Mouse (Mus musculus): Measurements from ENCODE around the gene Col19a1. TPM values are rescaled to one million over a fixed set of nuclear protein-coding genes. Genes with fewer than 3 reads are reported as not detected.

The Col19a1 gene
- total RNA-seq, 2 experiments from 2014 or later = 0.06 to 0.10 TPM

DNA sequence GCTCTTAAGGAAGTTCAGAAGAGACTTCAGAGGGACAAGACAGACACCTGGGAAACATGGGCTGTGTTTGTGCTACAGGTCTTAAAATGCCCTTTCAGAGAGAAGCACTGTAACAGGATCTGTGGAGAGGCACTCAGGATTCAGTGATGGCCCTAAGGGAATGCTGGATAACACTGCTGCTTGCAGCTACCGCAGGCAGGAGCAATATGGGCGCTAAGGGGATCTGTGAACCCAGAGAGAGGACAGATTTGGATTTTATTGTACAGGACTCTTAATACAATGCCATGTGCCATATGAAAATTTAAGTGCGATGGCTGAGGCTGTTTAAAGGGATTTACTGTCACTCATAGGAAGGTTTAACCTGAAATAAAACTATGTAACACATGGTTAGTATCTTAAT is 270.8 kb downstream of the Col19a1 start:
- DNase-seq (ENCODE audit: low spot score in 2 of 2) = no peak

DNA sequence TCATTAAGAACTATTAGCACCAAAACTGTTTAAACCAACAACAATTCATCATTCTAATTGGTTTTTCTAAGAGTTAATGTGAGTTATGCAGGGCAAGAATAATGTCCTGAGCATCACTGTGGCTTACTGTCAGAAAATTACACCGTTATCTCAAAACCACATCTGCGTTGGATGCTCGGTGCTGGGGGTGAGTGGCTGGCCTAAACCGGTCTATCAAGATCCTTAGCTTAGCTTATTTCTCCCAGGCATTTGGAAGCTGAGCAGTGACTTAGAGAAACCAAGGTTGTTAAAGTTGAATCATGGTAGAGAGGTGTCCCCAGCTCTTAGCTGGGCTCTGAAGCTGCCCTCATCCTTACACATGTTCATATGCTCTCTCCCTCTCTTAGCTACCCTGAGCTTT is 276.4 kb downstream of the Col19a1 start:
- no peak for DNase-seq (ENCODE audit: low spot score in 2 of 2)

DNA sequence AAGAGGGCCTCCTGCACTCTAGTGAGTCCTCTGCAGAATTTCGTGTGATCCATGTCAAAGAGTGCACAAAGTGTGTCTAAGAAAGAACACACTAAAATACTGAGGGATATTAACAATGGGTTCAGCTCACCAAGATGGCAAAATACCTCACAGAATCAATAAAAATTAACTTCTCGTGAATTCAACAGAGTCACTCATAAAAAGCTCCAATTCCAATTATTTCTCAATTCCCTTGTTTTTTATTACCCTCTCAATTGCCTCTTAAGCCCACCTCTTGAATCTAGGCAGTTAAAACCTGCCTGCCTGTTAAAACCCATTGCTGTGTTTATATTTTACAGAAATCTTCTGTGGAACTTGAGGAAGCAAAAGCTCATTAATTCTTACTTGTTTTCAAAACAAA is 277.1 kb downstream of the Col19a1 start:
- DNase-seq (ENCODE audit: low spot score in 2 of 2) = no peak

DNA sequence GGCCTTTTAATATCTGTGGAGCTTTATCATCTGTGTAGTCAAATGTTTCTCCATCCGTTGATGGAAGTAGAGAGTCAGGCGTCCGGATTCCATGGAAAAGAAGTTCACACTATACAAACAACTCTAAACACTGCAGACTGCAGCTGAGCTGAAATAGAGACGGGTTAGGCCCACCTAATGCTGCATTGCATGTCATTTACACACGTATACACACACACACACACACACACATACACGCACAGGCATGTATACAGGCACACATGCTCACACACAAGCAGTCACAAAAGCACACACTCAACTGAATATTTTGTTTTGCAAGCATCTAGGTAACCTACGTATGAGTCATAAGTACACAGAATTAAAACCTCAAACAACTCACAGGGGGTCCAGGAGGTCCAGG is 284.2 kb downstream of the Col19a1 start:
- no peak for DNase-seq (ENCODE audit: low spot score in 2 of 2)

DNA sequence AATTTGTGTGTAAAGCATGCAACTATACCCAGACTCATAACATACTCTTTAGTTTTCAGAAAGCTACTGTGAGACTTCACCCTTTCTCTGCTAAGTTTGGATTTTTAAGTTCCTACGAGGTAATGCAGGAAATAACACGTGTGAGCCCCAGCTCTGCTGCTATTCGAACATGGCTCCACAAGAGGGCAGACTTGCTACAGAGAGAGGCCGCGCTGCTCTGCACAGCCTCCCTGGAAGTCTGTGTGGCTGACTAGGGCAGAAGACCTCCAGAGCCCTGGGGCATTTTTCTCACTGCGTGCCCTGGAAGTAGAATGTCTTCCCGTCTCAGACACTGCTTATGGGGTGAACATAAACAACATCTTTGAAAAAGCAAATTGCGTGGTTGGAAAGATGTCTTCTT is 284.6 kb downstream of the Col19a1 start:
- peak; percentile 18 to 29 for DNase-seq (ENCODE audit: low spot score in 2 of 2)

DNA sequence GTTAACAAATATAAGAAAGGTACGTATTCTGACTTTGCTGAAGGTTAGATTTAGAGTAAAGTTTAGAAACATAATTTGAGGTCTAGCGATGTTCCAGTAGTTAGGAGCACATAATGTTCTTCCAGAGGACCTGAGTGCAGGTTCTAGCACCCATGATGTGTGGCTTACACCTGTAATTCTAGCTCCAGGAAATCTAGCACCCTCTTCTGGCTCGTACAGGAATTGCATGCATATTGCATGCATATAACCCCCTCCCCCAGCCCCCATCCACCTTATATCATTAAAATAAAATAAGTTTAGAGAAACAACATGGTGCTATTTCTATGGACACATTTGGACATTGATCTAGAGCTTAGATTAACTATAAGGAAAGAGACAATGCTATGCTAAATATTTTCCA is 286.6 kb downstream of the Col19a1 start:
- no peak for DNase-seq (ENCODE audit: low spot score in 2 of 2)

DNA sequence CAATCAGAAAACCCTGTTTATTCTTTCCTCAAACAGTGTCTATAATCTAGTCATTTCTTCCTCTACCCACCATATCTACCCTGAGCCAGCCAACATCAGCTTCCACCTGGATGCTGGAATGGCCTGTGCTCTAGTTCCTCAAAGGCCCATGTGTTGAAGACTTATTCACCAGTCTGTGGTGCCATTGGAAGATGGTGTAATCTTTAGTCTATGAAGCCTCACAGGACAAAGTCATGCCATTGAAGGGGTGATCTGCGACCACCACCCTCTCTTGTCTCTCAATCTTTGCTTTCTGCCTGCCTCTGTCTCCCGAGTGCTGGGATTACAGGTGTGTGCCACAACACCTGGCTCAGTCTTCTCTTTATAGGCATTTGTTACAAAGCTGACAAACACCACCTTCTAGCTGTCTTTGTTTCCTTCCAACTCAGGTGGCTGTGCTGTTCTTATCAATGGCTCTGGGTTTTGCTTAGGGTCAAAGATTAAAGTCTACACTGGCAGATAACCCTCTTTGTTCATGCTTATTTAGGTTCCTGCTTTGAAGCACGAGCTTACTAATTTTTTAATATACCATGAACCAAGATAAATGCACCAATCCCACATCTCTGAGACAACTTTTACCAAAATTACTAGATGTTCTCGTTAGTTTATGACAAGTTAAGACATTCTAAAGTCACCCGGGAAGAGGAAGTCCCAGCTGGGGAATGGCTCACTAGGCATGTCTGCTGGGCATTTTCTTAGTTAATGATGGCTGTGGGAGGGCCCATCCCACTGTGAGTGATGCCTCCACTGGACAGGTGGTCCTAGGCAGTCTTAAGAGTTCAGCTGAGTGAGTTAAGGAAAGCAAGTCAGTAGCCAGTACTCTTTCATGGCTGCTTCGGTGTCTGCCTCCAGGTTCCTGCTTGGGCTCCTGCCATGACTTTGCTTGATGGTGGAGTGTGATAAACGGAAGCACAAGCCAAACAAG is 292.0 kb downstream of the Col19a1 start:
- no peak for DNase-seq (ENCODE audit: low spot score in 2 of 2)

DNA sequence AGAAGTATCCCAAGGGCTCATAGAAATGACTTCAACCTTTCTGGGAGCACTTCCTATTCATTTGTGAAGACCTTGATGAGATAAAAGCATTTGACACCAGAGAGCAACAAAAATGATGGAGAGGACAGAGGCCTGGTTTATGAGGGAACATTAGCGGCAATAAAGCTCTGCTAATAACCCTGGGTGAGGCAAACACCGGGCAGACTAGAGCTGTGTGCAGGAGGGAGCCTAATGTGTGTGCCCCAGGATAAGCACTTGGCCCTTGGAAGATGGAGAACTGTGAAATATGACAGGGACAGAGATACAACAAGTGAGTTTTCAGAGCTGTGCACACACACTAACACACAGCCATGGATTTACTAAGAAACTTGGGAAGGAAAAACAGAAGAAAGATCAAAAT is 294.8 kb downstream of the Col19a1 start:
- no peak for DNase-seq (ENCODE audit: low spot score in 2 of 2)

DNA sequence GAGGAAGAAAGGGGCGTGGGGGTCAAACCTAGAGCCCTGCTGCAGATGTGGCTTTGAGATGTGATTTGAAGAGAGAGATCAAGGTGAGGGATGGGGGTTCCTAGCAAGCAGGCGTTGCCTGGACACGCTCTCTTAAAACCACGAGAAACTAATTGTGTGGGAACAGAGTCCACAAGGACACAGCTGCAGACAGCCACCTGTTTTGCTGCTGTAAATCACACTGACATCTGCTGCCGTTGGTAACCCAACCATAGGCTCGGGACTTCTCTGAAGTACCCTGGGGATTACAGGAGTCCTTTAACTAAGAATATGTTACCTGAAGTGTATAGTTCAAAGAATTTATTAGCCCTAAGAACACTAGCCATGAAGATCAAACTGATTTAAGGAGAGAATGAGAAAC is 300.9 kb downstream of the Col19a1 start:
- no peak for DNase-seq (ENCODE audit: low spot score in 2 of 2)

DNA sequence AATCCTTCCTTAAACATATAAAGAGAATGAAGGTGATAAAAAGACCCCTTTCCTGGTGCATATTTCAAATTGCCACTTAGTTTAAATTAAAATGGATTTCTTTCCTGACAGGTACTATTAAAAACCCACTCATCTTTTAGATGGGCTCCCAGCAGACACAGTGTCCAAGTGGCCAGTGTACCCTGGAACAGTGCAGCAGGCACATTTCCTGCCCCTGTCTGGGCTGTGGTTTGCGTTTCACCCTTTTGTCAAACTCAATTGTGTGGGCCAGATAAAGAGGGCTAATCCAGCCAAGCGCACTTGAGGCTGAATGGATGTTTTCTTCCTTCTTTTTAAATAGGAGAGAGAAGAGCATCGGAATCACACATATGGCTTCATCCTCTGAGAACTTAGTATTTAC is 320.2 kb downstream of the Col19a1 start:
- DNase-seq (ENCODE audit: low spot score in 2 of 2) = no peak

DNA sequence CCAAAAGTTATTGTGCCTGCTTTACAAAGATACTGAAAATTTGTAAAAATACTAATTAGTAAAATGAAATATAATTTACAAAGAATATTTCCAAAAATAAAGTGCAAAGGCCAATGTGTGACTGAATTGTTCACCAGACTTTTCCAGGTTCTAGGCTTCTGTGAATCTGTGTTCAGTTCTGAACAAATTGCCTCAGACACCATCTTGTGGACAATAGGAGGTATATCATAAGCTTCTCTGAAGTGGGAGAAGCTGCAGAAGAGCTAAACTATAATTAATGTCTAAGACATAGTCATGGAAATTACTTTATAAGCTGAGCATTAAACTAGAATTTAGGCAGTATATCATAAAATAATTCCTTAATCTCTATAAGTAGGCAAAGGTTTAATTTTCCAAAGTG is 326.1 kb downstream of the Col19a1 start:
- DNase-seq (ENCODE audit: low spot score in 2 of 2) = no peak

DNA sequence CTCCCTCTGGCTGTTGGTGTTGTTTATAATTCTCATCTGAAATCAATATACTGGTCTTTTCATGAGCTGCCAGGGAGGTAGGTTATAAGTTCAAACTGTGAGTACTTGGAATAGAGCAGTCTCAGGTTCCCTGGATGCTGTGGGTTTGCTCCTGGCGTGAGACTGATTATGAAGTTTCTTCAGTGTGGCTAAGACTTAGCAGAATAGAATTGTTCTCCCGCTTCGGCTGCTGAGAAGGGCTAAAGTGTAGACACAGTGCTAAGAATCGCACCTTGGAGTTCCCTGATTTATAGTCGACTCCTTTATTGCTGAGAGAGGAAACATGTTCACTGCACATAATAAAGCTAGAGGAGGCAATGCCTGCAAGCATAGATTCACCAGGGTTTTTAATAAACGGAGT is 327.9 kb downstream of the Col19a1 start:
- no peak for DNase-seq (ENCODE audit: low spot score in 2 of 2)

DNA sequence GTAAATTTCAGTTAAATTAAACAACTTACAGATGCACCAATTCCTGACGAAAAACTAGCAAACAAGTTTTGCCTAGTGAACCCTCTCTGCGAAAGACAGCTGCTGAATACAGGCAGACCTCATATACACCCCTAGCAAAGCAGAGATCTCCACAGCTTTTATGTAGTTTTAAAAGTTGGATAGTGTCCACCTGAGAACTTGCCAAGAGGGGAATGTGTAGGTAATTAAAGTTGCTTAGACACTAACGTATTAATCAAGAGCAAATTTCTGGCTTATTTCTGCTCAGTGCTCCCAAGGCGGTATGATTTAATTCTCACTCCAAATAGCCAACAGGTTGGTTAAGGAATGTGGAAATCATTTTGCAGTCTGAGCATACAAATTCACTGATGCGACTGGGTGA is 329.3 kb downstream of the Col19a1 start:
- no peak for DNase-seq (ENCODE audit: low spot score in 2 of 2)

DNA sequence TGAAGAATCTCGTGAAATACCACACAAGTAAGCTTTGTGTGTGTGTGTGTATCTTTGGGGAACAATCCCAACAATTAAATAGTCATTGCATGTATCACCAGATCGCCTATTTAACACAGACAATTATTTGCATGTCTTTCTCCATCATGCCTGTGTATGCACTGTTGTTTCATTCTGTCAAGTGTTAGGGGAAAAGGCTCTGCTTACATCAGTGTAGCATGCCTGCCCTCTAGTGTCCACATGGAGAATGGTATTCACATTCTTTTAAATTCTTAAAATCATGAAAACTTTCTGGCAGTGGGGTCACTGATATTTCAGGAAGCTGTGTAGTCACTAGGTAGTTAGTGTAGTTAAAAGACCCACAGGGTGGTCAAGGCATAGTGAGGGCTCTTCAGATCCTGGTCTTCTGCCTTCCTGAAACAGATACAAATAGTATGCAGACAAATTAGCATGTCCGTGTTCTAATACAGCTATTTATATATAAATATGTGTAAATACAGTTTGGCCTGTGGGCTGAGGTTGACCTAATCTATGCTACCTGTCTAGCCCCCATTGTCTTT is 338.1 kb downstream of the Col19a1 start:
- DNase-seq (ENCODE audit: low spot score in 2 of 2) = no peak

DNA sequence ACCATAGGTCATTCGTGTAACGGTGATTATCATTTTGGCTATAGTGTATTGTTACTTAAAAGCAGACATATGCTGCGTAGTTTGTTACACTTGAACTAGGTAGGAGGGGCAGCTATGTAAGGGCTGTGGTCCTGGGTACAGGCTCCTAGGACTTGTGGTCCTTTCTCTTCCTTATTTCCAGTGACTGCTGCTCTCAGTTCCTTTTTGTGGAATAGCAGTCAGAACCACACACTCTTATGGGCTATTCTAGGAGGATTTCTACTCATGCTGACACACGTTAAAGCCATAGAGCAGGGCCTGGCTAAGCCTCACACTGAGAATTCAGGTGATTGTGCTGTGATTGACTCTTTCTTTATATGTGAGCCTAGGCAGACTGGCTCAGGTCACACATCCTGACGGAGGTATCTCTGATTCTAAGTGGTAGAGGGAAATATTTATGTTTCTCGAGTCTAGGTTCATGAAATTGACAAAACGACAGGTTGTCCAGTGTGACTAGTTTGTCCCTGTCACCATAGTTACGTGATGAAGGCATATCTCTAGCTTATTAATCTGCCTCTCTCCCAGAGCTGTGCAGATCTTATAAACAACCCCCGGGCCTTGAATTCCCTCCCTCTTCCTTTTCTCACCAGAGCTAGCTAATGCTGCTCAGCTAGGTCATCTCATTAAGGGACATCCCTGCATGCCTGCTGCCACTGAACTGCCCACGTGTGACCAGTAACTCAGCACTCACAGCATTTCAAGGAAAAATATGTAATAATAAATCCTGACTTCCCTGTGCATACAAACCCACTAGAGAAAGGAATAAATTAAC is 338.8 kb downstream of the Col19a1 start:
- no peak for DNase-seq (ENCODE audit: low spot score in 2 of 2)

DNA sequence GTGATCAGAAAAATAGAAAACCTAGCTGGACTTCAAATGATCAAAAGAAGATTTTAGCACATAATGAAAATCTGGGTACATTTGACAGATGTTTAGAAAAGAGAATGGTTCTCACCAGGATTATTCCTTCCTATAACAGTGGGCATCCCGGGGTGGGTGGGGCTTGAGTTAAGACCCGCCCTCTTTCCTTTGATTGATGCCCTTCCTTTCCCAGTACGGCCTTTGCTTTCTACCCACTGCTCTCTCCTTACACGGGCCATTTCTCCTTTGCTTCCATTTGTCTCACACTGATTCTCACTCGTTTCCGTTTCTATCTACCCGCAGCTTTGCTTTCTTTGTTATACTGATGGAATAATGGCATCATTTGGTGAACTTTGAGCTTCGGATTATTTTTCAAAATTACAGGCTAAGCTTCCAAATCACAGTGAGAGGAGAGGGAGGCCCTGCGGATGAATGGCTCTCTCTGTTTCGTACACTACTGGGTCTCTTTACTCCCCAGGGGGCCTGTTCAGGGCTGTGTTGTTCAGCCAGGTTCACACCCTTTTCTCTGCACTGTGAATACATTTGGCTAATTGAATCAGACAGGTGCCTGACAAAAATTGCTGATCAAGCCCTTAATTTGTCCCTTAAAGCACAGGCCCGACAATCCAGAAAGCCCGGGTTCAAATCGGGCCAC is 341.4 kb downstream of the Col19a1 start:
- DNase-seq (ENCODE audit: low spot score in 2 of 2) = no peak

DNA sequence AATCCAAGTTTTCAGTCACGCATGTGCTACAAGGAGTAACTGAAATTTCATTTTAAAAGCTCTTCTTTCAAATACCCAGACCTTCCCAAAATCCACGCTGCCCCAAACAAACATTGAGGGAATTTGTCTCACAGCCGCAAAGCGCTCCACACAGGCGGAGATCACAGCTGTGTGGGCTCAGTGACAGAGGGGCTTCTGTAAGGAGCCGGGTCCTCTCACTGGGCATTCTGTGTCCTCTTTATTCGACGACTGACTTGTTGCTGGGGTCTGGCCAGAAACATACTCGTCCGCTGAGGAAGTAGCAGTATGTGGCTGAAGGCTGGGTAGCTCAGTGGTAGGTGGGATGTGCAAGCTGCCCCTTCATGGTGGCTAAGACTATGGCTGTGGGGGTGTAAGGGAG is 342.3 kb downstream of the Col19a1 start:
- no peak for DNase-seq (ENCODE audit: low spot score in 2 of 2)

DNA sequence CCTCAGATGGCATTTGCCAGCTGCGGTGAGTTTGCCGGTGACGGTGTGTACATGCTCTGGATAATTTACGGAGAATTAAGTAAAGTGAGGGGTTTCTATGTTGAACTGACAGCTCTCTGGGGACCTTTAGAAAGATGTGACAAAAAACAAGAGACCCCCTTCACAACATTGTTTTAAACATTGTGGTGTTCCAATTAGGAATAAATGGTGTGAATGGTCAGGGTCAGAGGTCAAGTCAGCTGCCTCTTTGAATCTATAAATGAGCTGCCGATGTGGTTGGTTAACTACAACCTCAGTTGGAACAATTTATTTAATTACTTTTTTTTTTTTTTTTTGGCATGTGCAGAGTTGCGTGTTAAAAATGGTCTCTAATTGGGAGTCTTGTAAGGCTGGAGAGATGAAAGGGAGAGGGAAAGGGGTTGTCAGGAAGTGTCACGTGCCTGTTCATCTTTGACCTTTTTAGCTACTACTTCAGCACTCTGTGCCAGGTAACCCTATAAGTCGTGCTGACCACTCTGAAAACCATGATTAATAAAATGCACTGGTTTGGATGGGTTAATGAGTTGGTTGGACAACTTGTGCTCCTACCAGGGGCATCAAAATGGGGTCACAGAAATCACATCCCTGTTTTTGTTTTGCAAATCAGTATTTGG is 347.1 kb downstream of the Col19a1 start:
- DNase-seq (ENCODE audit: low spot score in 2 of 2) = no peak

DNA sequence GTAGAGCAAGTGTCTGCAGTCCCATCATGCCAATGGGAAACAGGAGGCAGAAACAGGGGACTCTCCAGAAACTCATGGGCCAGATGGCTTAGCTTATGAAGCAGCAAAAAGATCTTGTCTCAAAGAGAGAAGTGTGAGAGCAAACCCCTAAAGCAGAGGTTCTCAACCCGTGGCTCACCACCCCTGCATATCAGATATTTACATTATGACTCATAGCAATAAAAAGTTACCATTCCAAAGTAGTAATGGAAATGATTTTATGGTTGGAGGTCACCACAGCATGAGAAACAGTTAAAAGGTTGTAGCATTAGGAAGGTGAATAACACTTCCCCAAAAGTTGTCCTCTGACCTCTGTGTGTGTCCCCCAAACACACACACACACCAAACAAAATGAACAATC is 350.9 kb downstream of the Col19a1 start:
- DNase-seq (ENCODE audit: low spot score in 2 of 2) = no peak

DNA sequence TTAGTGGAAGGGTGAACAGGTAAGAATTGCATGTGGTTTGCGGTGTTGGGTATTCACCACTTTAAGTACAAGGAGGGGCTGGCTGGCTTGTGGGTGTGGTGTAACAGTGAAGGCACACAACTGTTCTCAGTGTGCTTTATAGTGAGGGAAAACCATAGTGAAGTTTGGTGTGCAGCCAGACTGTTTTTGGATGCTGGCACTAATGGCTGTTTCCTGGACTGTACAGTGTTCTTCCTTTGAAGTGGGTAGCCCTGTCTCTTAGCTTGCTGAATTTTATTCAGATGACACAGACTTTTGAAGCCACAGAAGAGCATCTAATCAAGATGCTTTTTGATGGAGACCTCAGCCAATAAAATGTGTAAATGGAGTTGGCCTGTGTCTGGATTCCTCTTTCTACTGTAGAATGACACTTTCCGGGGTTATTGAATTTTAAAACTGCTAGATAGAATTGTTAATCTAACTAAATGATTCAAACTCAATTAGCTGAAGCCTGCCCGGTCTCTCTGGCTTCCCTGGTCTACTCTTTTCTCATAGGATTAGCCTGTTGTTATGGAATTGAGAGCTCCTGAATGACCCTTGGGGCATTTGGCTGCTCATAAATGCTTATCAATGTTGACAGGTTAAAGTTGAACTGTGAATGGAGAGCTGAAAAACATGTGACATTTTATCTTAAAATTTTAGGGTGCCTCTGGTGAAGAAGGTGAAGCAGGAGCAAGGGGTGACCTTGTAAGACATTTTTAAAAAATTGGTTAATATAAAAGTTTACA is 355.6 kb downstream of the Col19a1 start:
- DNase-seq (ENCODE audit: low spot score in 2 of 2) = no peak

Data from adrenal gland, adult 18-20 months (tissue).